13 mouse cellular contexts compared by ENCODE assay signal in genomic region chr13:112318124-112318523, GRCm38 (mm10). TPM values are rescaled to one million over a fixed set of nuclear protein-coding genes. Genes with fewer than 3 reads are reported as not detected.
DNase-seq lines count a peak whose midpoint lies in the region; ATAC-seq and TF ChIP-seq lines count a peak whose summit lies in the region.
"Had no signal": no experiment of that assay in that cellular context is flagged by ENCODE, and none has a peak within 500 bp of the region (broad histone marks: within the 10 kb centered on the region; RNA-seq: fewer than 3 reads in every experiment).

No protein-coding gene starts in this region.

- WGBS in olfactory bulb, adult 2 months, result 55% methylated on average over 8 of the region's 8 CpGs
- WGBS in midbrain, embryonic 10.5 days, result 91% methylated on average over 8 of the region's 8 CpGs
- WGBS in hindbrain, embryonic 16.5 days, result 93% methylated on average over 8 of the region's 8 CpGs

- TF ChIP-seq POLR2A in MEL (IDR thresholded peaks at IDR 0.05; ENCODE audit: control insufficient read depth in 1 of 2, insufficient read depth in 1 of 2, low read depth in 1 of 2, low read length in 2 of 2, poor library complexity in 1 of 2), result no peak
- TF ChIP-seq POLR2A in embryonic fibroblast, embryonic 13.5 days (IDR thresholded peaks at IDR 0.05; ENCODE audit: low read depth, low read length), result no peak
- no peak for TF ChIP-seq POLR2A in olfactory bulb, adult 2 months (IDR thresholded peaks at IDR 0.05; ENCODE audit: insufficient read depth, low read depth, low read length)

- no peak for TF ChIP-seq EP300 in MEL (IDR thresholded peaks at IDR 0.05; ENCODE audit: low read depth in 1 of 2, low read length in 2 of 2)

- no peak overlapping the region for H3K9ac ChIP-seq in MEL (ENCODE audit: control insufficient read depth, low read depth, low read length, poor library complexity, severe bottlenecking)
- no peak overlapping the region for H3K9ac ChIP-seq in hindbrain, embryonic 16.5 days (ENCODE audit: low read depth, low read length)
- H3K9ac ChIP-seq: liver, embryonic 14.5 days had no signal

- no peaks in the 10 kb centered on the region for H3K9me3 ChIP-seq in MEL (replicated peaks; ENCODE audit: insufficient read depth, low read length)
- no peaks in the 10 kb centered on the region for H3K9me3 ChIP-seq in midbrain, embryonic 10.5 days (replicated peaks)
- no peaks in the 10 kb centered on the region for H3K9me3 ChIP-seq in hindbrain, embryonic 16.5 days (ENCODE audit: control insufficient read depth, low read length)
- H3K9me3 ChIP-seq: heart, embryonic 10.5 days; hindbrain, embryonic 10.5 days had no signal

- no peak for TF ChIP-seq RAD21 in MEL (IDR thresholded peaks at IDR 0.05; ENCODE audit: low read depth, low read length)

- H3K36me3 ChIP-seq in MEL (ENCODE audit: control insufficient read depth in 1 of 2, insufficient read depth in 2 of 2, low read length in 2 of 2), result peaks cover 0 to 3% of the 10 kb centered on the region in 2 experiments; a peak in 1 of 4 replicates
- H3K36me3 ChIP-seq in midbrain, embryonic 10.5 days, result no peaks in the 10 kb centered on the region
- 0 out of 2 replicates have a peak, but pooled peaks cover 2% of the 10 kb centered on the region for H3K36me3 ChIP-seq in hindbrain, embryonic 16.5 days (ENCODE audit: control insufficient read depth, insufficient read depth, low read length)
- H3K36me3 ChIP-seq: heart, embryonic 10.5 days; hindbrain, embryonic 10.5 days had no signal

- no peak overlapping the region for H3K27ac ChIP-seq in MEL (ENCODE audit: control insufficient read depth, low read depth, low read length)
- peak overlapping the region; percentile 84 for H3K27ac ChIP-seq in embryonic fibroblast, embryonic 13.5 days (ENCODE audit: insufficient read depth, low read length)
- H3K27ac ChIP-seq in olfactory bulb, adult 2 months (ENCODE audit: insufficient read depth, low read depth, low read length), result peak overlapping the region; percentile 70
- no peak overlapping the region for H3K27ac ChIP-seq in midbrain, embryonic 10.5 days (replicated peaks)
- no peak overlapping the region for H3K27ac ChIP-seq in hindbrain, embryonic 16.5 days (ENCODE audit: low read depth, low read length)
- H3K27ac ChIP-seq: heart, embryonic 10.5 days; hindbrain, embryonic 10.5 days; liver, embryonic 14.5 days had no signal

- DNase-seq in left cerebral cortex, adult 11 months (ENCODE audit: low spot score), result peak; percentile 50
- no peak for DNase-seq in left cerebral cortex, postnatal 4 days
- DNase-seq in MEL (ENCODE audit: low read depth, low spot score), result peak; percentile 16
- no peak for DNase-seq in midbrain, embryonic 10.5 days (ENCODE audit: low spot score)
- DNase-seq in c-Kit-positive CD71-positive TER-119-positive erythroid progenitor cells, embryonic 14.5 days (ENCODE audit: low spot score), result no peak
- DNase-seq: kidney, adult 9 months; lung, postnatal 4 days had no signal

- no peak for ATAC-seq in hindbrain, embryonic 16.5 days

- H3K4me3 ChIP-seq in MEL (ENCODE audit: control insufficient read depth in 1 of 2, insufficient read depth in 1 of 2, low read depth in 2 of 2, low read length in 2 of 2), result no peak overlapping the region
- H3K4me3 ChIP-seq in embryonic fibroblast, embryonic 13.5 days (ENCODE audit: insufficient read depth, low read length), result no peak overlapping the region
- H3K4me3 ChIP-seq in olfactory bulb, adult 2 months (ENCODE audit: insufficient read depth, low read depth, low read length), result no peak overlapping the region
- no peak overlapping the region for H3K4me3 ChIP-seq in midbrain, embryonic 10.5 days
- H3K4me3 ChIP-seq in hindbrain, embryonic 16.5 days (ENCODE audit: low read length), result no peak overlapping the region
- H3K4me3 ChIP-seq: heart, embryonic 10.5 days; hindbrain, embryonic 10.5 days had no signal

- H3K4me1 ChIP-seq in MEL (ENCODE audit: control insufficient read depth in 1 of 2, insufficient read depth in 2 of 2, low read length in 2 of 2), result peaks cover 0 to 7% of the 10 kb centered on the region in 2 experiments; a peak in 1 of 4 replicates
- H3K4me1 ChIP-seq in embryonic fibroblast, embryonic 13.5 days (ENCODE audit: control insufficient read depth, insufficient read depth, low read length), result peaks cover 14% of the 10 kb centered on the region
- peaks cover 14% of the 10 kb centered on the region for H3K4me1 ChIP-seq in olfactory bulb, adult 2 months (ENCODE audit: control insufficient read depth, insufficient read depth, low read length)
- H3K4me1 ChIP-seq in midbrain, embryonic 10.5 days, result peaks cover 7% of the 10 kb centered on the region
- no peaks in the 10 kb centered on the region for H3K4me1 ChIP-seq in hindbrain, embryonic 16.5 days (ENCODE audit: control insufficient read depth, insufficient read depth, low read depth, low read length)
- H3K4me1 ChIP-seq: heart, embryonic 10.5 days had no signal

- TF ChIP-seq CTCF in MEL (IDR thresholded peaks at IDR 0.05 in 2 of 3, conservative IDR thresholded peaks at IDR 0.05 in 1 of 3; ENCODE audit: control insufficient read depth in 1 of 3, insufficient read depth in 1 of 3, low read depth in 2 of 3, low read length in 3 of 3, poor library complexity in 1 of 3, severe bottlenecking in 1 of 3), result no peak
- no peak for TF ChIP-seq CTCF in embryonic fibroblast, embryonic 13.5 days (IDR thresholded peaks at IDR 0.05; ENCODE audit: borderline replicate concordance, insufficient read depth, low read length)
- TF ChIP-seq CTCF in olfactory bulb, adult 2 months (IDR thresholded peaks at IDR 0.05; ENCODE audit: insufficient read depth, low read depth, low read length), result no peak

- H3K79me2 ChIP-seq in MEL (ENCODE audit: control insufficient read depth, insufficient read depth, low read length, poor library complexity), result no peaks in the 10 kb centered on the region

- intact Hi-C loops in left cerebral cortex, postnatal 4 days (cut with DNase I), result no loop called here

- no peak overlapping the region for H3K4me2 ChIP-seq in hindbrain, embryonic 16.5 days (ENCODE audit: low read length)

- H3K27me3 ChIP-seq in MEL (ENCODE audit: control insufficient read depth in 1 of 2, insufficient read depth in 2 of 2, low read length in 2 of 2), result peaks cover 2 to 6% of the 10 kb centered on the region in 2 experiments; a peak in 3 of 4 replicates
- H3K27me3 ChIP-seq in midbrain, embryonic 10.5 days (ENCODE audit: low read depth, poor library complexity, severe bottlenecking), result peaks cover 7% of the 10 kb centered on the region; the same call in 1 of the 2 replicates
- H3K27me3 ChIP-seq in hindbrain, embryonic 16.5 days (replicated peaks; ENCODE audit: control insufficient read depth, insufficient read depth, low read length), result no peaks in the 10 kb centered on the region

TF ChIP-seq in MEL, 35 proteins besides CTCF, POLR2A, EP300 and RAD21:
- TF ChIP-seq NELFE (IDR thresholded peaks at IDR 0.05; ENCODE audit: low read depth, low read length) (no peak), TBP (IDR thresholded peaks at IDR 0.05; ENCODE audit: low read depth, low read length) (0 out of 2 replicates have a peak, but pooled peaks have one; percentile 15)

RNA-seq across cellular contexts. Expression of gene Ankrd55, which starts 29.9 kb away (rescaled TPM):
- total RNA-seq in left cerebral cortex, postnatal 4 days (2021), result 1 to 10 TPM; 4.7 to 6.5 TPM
- total RNA-seq in MEL (2012; rRNA removed), result not detected in 2 replicates
- not detected for polyA plus RNA-seq in MEL (2012; ENCODE audit: insufficient read depth in 1 of 2, insufficient read length in 2 of 2, low read depth in 1 of 2, low replicate concordance in 2 of 2, missing spikeins in 1 of 2)
- 0.74 and 1.9 TPM in 2 replicates for polyA plus RNA-seq in embryonic fibroblast, embryonic 13.5 days (2011; ENCODE audit: insufficient read length, low read depth, missing spikeins)
- polyA plus RNA-seq in olfactory bulb, adult 2 months (2012; ENCODE audit: insufficient read depth, insufficient read length, low replicate concordance, missing spikeins), result not detected in 2 replicates
- polyA plus RNA-seq in midbrain, embryonic 10.5 days (2016; fragmentation: Nextera tagmentation; extraction: Ambion mirVana), result 1.2 and 2.9 TPM in 2 replicates
- 9.9 and 12.6 TPM in 2 replicates for polyA plus RNA-seq in hindbrain, embryonic 16.5 days (2015; fragmentation: Nextera tagmentation; extraction: Ambion mirVana)
- polyA plus RNA-seq: heart, embryonic 10.5 days had no signal

Comparison
In these comparisons a context has a peak if more than half of its experiments do, and no peak if none do; other contexts are left out.
1. DNase-seq: peak in left cerebral cortex, adult 11 months (single experiment) and MEL (single experiment); none in left cerebral cortex, postnatal 4 days (single experiment), midbrain, embryonic 10.5 days (single experiment) and c-Kit-positive CD71-positive TER-119-positive erythroid progenitor cells, embryonic 14.5 days (single experiment).
2. H3K27ac ChIP-seq: peak in embryonic fibroblast, embryonic 13.5 days (single experiment) and olfactory bulb, adult 2 months (single experiment); none in MEL (single experiment), midbrain, embryonic 10.5 days (single experiment) and hindbrain, embryonic 16.5 days (single experiment).